Mouse (Mus musculus) erythroblast, embryonic 14.5 days (primary cell): ENCODE results near the gene Yju2.

Source experiments
- GATA1 ChIP-seq: IDR thresholded peaks from 2 replicates; pipeline ENCODE4 v1.6.1; 2012; ENCODE audit warnings: low read length, inconsistent platforms, mixed read lengths
- TAL1 ChIP-seq: IDR thresholded peaks from 3 replicates; pipeline ENCODE4 v1.6.1; 2012; ENCODE audit warnings: low read length, inconsistent platforms, mixed read lengths

GRCm38 (mm10) chr17:56007444-56008355 lies 48.8 kb downstream of the Yju2 start:
- no peak for TF ChIP-seq GATA1
- no peak for TF ChIP-seq TAL1
